Mouse (Mus musculus) adrenal gland, postnatal 4 days (tissue): ENCODE data around the gene A730015C16Rik. TPM values are rescaled to one million over a fixed set of nuclear protein-coding genes. Genes with fewer than 3 reads are reported as not detected.

Source experiments
- DNase-seq, 2 experiments: peaks; one replicate each; pipeline ENCODE4 v3.0.0; 2021 to 2022; ENCODE audit warnings: low spot score in 2 of 2, mixed read lengths in 2 of 2
- long read RNA-seq, 2 experiments: library from polyadenylated mRNA; stranded (forward); transcript quantifications; one replicate each; pipeline ENCODE4 v2.0.0; 2021
- total RNA-seq, 2 experiments: library from RNA; stranded (reverse); gene quantifications; 2 replicates each; pipeline ENCODE4 v1.2.3; 2021

The A730015C16Rik gene
- under 1 TPM; 0.25 to 0.34 TPM for total RNA-seq
- long read RNA-seq, experiment 1 = 0 reads
- long read RNA-seq, experiment 2, partial matches to known transcripts = 0 of 1 reads
- long read RNA-seq, experiment 2, other reads (novel, unspliced or antisense) = 0 of 1 reads

DNA sequence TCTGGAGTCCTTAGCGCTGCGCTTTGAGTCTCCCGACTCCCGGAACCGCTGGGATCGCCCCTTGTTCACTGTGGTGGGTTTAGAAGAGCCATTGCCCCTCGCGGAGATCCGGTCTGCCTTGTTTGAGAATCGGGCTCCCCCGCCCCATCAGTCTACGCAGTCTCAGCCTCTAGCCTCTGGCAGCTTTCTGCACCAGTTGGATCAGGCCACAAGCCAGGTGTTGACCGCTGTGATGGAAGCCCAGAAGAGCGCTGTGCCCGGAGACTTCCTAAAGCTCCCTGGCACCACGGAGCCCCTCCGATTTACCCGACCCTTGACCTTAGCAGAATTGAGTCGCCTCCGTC lies at the start of gene A730015C16Rik:
Gene A730015C16Rik (minus strand): TSS at position 115 of the 344 bp plus-strand sequence.
- peak in 1 of 2 experiments; percentile 15 for DNase-seq

- DNase-seq = no peak
Measured at GRCm38 (mm10) chr4:108890876-108891275, 42.5 kb upstream of the A730015C16Rik start.

- DNase-seq = no peak
Measured at GRCm38 (mm10) chr4:108887456-108887855, 39.0 kb upstream of the A730015C16Rik start.

GRCm38 (mm10) chr4:108883815-108884214 lies 35.4 kb upstream of the A730015C16Rik start:
- no peak for DNase-seq

- peak; percentile 15 to 19 for DNase-seq
Measured at GRCm38 (mm10) chr4:108878963-108879822, 30.8 kb upstream of the A730015C16Rik start, which contains the start of gene Rab3b. Gene Rab3b (plus strand): TSS chr4:108879063.

GRCm38 (mm10) chr4:108877901-108878300 lies 29.5 kb upstream of the A730015C16Rik start:
- DNase-seq = no peak

GRCm38 (mm10) chr4:108873746-108874145 lies 25.3 kb upstream of the A730015C16Rik start:
- no peak for DNase-seq

GRCm38 (mm10) chr4:108869730-108870374 lies 21.4 kb upstream of the A730015C16Rik start:
- DNase-seq = peak in 1 of 2 experiments; percentile 70

- DNase-seq = no peak
Measured at GRCm38 (mm10) chr4:108866806-108867205, 18.4 kb upstream of the A730015C16Rik start.

- peak; percentile 30 to 63 for DNase-seq
Measured at GRCm38 (mm10) chr4:108847715-108848504, 509 bp downstream of the A730015C16Rik start, which contains the start of gene Kti12. Gene Kti12 (plus strand): TSS chr4:108847785.

GRCm38 (mm10) chr4:108845824-108846569 lies 2.4 kb downstream of the A730015C16Rik start:
- DNase-seq = no peak

GRCm38 (mm10) chr4:108843336-108843735 lies 5.1 kb downstream of the A730015C16Rik start:
- no peak for DNase-seq

DNA sequence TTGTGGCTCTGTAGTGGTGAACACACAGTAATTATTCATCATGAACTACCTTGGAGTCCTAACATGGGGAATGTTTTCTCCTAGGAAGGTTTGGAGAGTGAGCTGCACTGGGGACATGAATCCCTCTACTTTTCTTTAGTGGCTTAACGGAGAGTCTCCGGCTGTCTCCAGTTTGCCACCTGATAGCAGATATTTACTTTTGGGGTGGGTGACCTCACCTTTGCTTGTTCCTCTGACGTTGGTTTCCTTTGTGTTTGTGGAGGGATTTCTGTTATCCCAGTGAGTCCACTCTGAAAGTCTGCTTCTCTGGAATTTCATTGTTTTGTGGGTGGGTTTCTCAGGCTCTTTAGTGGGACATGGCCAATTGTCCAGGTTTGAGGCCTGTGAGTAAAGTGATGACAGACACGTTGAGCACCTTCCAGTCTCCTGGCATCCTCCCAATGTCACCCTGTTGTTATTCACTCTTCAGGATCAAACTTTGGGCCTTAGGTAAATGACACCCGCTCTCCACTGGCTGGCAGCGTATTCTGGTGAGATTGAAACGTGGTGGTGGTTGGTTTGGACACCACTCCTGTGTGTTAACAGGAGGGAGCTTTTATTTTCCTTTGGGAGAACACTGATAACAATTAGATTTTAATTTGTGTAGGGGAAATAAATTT lies 6.4 kb downstream of the A730015C16Rik start:
- DNase-seq = no peak

- no peak for DNase-seq
Measured at GRCm38 (mm10) chr4:108838031-108838430, 10.4 kb downstream of the A730015C16Rik start.

DNA sequence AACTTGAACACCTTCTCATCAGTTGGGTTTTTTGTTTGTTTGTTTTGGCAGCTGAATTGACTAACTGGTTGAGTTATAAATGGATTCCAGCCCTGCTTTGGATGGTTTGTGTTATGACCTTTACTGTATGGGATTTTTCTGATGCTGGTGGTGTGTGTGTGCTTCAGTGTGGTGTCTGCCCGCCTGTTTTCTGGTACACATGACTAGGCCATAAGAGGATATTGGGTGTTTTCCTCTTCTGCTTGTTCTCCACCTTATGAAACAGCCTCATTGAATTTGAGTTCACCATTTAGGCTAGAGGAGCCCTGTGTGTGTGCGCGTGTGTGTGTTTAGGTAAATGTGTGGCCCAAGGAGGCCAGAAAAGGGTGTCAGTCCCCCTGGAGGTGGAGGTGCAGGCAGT lies 12.9 kb downstream of the A730015C16Rik start:
- DNase-seq = no peak

DNA sequence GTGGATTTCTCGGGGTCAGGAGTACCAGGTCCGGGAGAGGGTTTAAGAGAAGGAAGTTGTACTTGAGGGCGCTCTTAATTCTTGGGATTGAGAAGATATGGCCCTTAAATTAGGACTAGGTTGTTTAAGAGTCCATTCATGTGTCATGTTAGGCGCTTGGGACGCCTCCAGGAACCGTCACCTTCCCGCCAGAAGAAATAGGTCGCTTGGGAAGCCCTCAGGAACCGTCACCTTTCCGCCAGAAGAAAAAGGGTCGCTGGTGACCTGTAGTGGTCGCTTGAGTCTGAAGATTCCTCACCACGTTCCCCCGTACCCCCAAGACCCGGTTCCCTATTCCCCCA lies 13.5 kb downstream of the A730015C16Rik start:
- no peak for DNase-seq

- peak; percentile 31 to 70 for DNase-seq
Measured at GRCm38 (mm10) chr4:108834115-108834970, 14.1 kb downstream of the A730015C16Rik start, which contains the start of gene Txndc12. Gene Txndc12 (plus strand): TSS chr4:108834601.

- DNase-seq = no peak
Measured at GRCm38 (mm10) chr4:108833828-108834114, 14.6 kb downstream of the A730015C16Rik start.
